Mouse (Mus musculus): Measurements from ENCODE around the gene Lix1l. TPM values are rescaled to one million over a fixed set of nuclear protein-coding genes. Genes with fewer than 3 reads are reported as not detected.
"Not testable (repeated sequence)": the region's sequence is repeated elsewhere in the genome, so short reads cannot be mapped to it uniquely, and the experiment has no call there.

The Lix1l gene
- total RNA-seq, 1 experiment from 2014 or later: 0.95 TPM

GRCm38 (mm10) chr3:96601941-96602703 lies 1.2 kb downstream of the Lix1l start:
- ATAC-seq (replicated peaks; ENCODE audit: insufficient number of reproducible peaks, low FRiP score, low TSS enrichment, poor library complexity, severe bottlenecking): no peak

GRCm38 (mm10) chr3:96602704-96603084 lies 1.7 kb downstream of the Lix1l start:
- ATAC-seq (replicated peaks; ENCODE audit: insufficient number of reproducible peaks, low FRiP score, low TSS enrichment, poor library complexity, severe bottlenecking): no peak

- no peak for ATAC-seq (replicated peaks; ENCODE audit: insufficient number of reproducible peaks, low FRiP score, low TSS enrichment, poor library complexity, severe bottlenecking)
These were observed 2.4 kb downstream of the Lix1l start for GRCm38 (mm10) chr3:96603311-96603710.

- ATAC-seq (replicated peaks; ENCODE audit: insufficient number of reproducible peaks, low FRiP score, low TSS enrichment, poor library complexity, severe bottlenecking): not testable (repeated sequence)
These were observed 5.1 kb downstream of the Lix1l start for GRCm38 (mm10) chr3:96606007-96606406.

GRCm38 (mm10) chr3:96606618-96607017 lies 5.7 kb downstream of the Lix1l start:
- no peak for ATAC-seq (replicated peaks; ENCODE audit: insufficient number of reproducible peaks, low FRiP score, low TSS enrichment, poor library complexity, severe bottlenecking)

GRCm38 (mm10) chr3:96617941-96618340 lies 17.0 kb downstream of the Lix1l start:
- no peak for ATAC-seq (replicated peaks; ENCODE audit: insufficient number of reproducible peaks, low FRiP score, low TSS enrichment, poor library complexity, severe bottlenecking)

GRCm38 (mm10) chr3:96623201-96623600 lies 22.3 kb downstream of the Lix1l start:
- ATAC-seq (replicated peaks; ENCODE audit: insufficient number of reproducible peaks, low FRiP score, low TSS enrichment, poor library complexity, severe bottlenecking): no peak

- peak; percentile 98 for ATAC-seq (replicated peaks; ENCODE audit: insufficient number of reproducible peaks, low FRiP score, low TSS enrichment, poor library complexity, severe bottlenecking)
These were observed 29.0 kb downstream of the Lix1l start, which contains the start of gene Rbm8a for GRCm38 (mm10) chr3:96629729-96630600. Gene Rbm8a (plus strand): TSS chr3:96629933.

- ATAC-seq (replicated peaks; ENCODE audit: insufficient number of reproducible peaks, low FRiP score, low TSS enrichment, poor library complexity, severe bottlenecking): no peak
These were observed 31.1 kb downstream of the Lix1l start for GRCm38 (mm10) chr3:96632058-96632457.

GRCm38 (mm10) chr3:96634015-96634414 lies 33.1 kb downstream of the Lix1l start:
- ATAC-seq (replicated peaks; ENCODE audit: insufficient number of reproducible peaks, low FRiP score, low TSS enrichment, poor library complexity, severe bottlenecking): no peak

GRCm38 (mm10) chr3:96634928-96635879 lies 34.3 kb downstream of the Lix1l start, which contains the start of the genes Pex11b and Gm42957:
Gene Pex11b (plus strand): TSS chr3:96635376.
Gene Gm42957 (plus strand): TSS chr3:96635474.
- peak; percentile 70 for ATAC-seq (replicated peaks; ENCODE audit: insufficient number of reproducible peaks, low FRiP score, low TSS enrichment, poor library complexity, severe bottlenecking)

GRCm38 (mm10) chr3:96635906-96636305 lies 35.0 kb downstream of the Lix1l start:
- peak; percentile 15; the same call in 1 of the 2 replicates for ATAC-seq (replicated peaks; ENCODE audit: insufficient number of reproducible peaks, low FRiP score, low TSS enrichment, poor library complexity, severe bottlenecking)

GRCm38 (mm10) chr3:96636448-96636847 lies 35.5 kb downstream of the Lix1l start:
- ATAC-seq (replicated peaks; ENCODE audit: insufficient number of reproducible peaks, low FRiP score, low TSS enrichment, poor library complexity, severe bottlenecking): no peak

GRCm38 (mm10) chr3:96639219-96639618 lies 38.3 kb downstream of the Lix1l start:
- ATAC-seq (replicated peaks; ENCODE audit: insufficient number of reproducible peaks, low FRiP score, low TSS enrichment, poor library complexity, severe bottlenecking): peak; percentile 65; the same call in 1 of the 2 replicates

- ATAC-seq (replicated peaks; ENCODE audit: insufficient number of reproducible peaks, low FRiP score, low TSS enrichment, poor library complexity, severe bottlenecking): no peak
These were observed 44.2 kb downstream of the Lix1l start, which contains the start of gene Itga10 for GRCm38 (mm10) chr3:96645018-96645649. Gene Itga10 (plus strand): TSS chr3:96645584.

- no peak for ATAC-seq (replicated peaks; ENCODE audit: insufficient number of reproducible peaks, low FRiP score, low TSS enrichment, poor library complexity, severe bottlenecking)
These were observed 46.4 kb downstream of the Lix1l start for GRCm38 (mm10) chr3:96647365-96647764.

- ATAC-seq (replicated peaks; ENCODE audit: insufficient number of reproducible peaks, low FRiP score, low TSS enrichment, poor library complexity, severe bottlenecking): no peak
These were observed 60.0 kb downstream of the Lix1l start for GRCm38 (mm10) chr3:96660901-96661300.

GRCm38 (mm10) chr3:96662731-96663316 lies 61.9 kb downstream of the Lix1l start:
- no peak for ATAC-seq (replicated peaks; ENCODE audit: insufficient number of reproducible peaks, low FRiP score, low TSS enrichment, poor library complexity, severe bottlenecking)
